Mouse (Mus musculus) spleen, postnatal 0 days (tissue): ENCODE measurements around the gene Bysl. TPM values are rescaled to one million over a fixed set of nuclear protein-coding genes. Genes with fewer than 3 reads are reported as not detected.

Experiments
- polyA plus RNA-seq: library from polyadenylated mRNA; unstranded; fragments of >200 nt; fragmentation: Nextera tagmentation; extraction: Ambion mirVana; gene quantifications from 2 replicates; pipeline ENCODE4 v1.2.1, GENCODE M21; 2015

Gene Bysl
- polyA plus RNA-seq, result 14.0 and 15.8 TPM in 2 replicates

DNA sequence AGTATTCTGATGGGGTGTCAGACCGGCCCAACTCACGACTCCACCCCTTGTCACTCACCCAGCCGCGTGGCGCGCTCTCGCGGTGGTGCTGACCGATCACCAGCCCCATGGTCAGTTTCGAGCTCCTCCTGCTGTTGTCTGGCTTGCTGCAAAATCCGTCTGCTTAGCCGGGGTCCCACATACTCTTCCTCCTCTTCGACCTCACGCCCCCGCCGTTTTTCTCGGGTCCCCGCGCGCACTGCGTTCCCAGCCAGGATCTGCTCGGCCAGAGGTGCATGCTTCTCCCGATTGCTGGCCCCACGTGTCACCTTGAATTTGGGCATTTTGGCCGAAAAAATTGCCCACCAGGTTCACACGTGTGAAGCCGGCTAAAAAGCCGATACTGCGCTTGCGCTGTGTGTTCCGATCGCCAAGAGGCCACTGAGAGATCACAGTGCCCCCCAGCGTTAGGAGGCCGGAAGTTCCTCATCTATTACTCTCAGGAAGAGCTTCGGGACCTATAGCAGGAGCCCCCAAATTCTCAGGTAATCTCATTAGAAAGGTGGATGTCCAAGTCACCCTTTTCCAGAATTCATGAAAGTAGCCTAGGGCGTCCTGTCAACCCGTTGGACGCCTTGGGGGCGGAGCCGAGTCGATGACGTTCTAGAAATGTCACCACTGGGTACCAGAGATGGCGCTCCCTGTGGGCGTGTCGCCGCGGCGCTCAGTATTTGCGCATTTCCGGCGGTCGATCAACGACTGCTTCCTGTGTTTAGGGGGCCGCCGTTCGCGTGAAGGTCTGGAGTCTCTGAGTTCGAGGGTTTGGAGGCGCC is at the start of gene Bysl, which contains the start of the genes Med20 and Gm20517:
TSS of gene Bysl (minus strand) at position 644 of the 812 bp plus-strand sequence.
TSS of gene Med20 (plus strand) at position 734 of the 812 bp plus-strand sequence.
TSS of gene Gm20517 (plus strand) at position 741 of the 812 bp plus-strand sequence.

DNA sequence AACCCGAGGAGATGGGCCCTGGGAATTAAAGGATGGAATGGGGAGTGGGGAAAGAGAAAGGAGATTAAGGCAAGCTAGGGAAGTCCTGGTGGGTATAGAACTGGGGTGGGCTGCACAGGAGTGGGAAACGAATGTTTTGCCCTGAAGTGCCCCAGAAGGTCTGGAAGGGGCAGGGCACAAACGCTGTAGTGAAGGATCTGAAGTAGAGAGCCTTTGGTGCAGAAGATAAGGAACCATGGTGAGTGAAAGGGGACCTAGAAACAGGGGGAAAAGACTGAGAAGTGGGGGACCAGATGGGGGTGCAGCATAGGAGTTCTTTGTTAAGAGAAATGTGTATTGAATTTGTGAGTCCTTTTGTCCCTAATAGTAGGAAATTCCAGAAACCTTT is 19.4 kb upstream of the Bysl start, which contains the start of gene Usp49:
TSS of gene Usp49 (plus strand) at position 13 of the 388 bp plus-strand sequence.

Other genes with a start within 250 kb of the Bysl start
- 52.1 and 52.7 TPM in 2 replicates for gene Mrps10, start 242.6 kb downstream of the Bysl start, polyA plus RNA-seq
- 0.23 and 0.30 TPM in 2 replicates for gene Guca1b, start 226.1 kb downstream of the Bysl start, polyA plus RNA-seq
- gene Guca1a, start 210.9 kb downstream of the Bysl start, polyA plus RNA-seq, result 2.3 and 3.3 TPM in 2 replicates
- gene AI661453, start 174.9 kb downstream of the Bysl start, polyA plus RNA-seq, result 0.37 and 0.50 TPM in 2 replicates
- gene 1700001C19Rik, start 174.1 kb downstream of the Bysl start, polyA plus RNA-seq, result 0.24 and 0.26 TPM in 2 replicates
- 17.2 TPM in 2 replicates for gene Taf8, start 109.2 kb downstream of the Bysl start, polyA plus RNA-seq
- 434 and 462 TPM in 2 replicates for gene Ccnd3, start 106.4 kb downstream of the Bysl start, polyA plus RNA-seq
- gene Med20, start 90 bp upstream of the Bysl start, polyA plus RNA-seq, result 26.4 and 29.3 TPM in 2 replicates
- 1.8 and 2.0 TPM in 2 replicates for gene Gm20517, start 97 bp upstream of the Bysl start, polyA plus RNA-seq
- gene Usp49, start 19.2 kb upstream of the Bysl start, polyA plus RNA-seq, result 5.6 and 5.7 TPM in 2 replicates
- gene Tomm6, start 76.9 kb upstream of the Bysl start, polyA plus RNA-seq, result 310 and 337 TPM in 2 replicates
- gene Frs3, start 77.5 kb upstream of the Bysl start, polyA plus RNA-seq, result 0.69 and 1.3 TPM in 2 replicates
- gene Gm21981, start 83.0 kb upstream of the Bysl start, polyA plus RNA-seq, result 0.10 TPM in 1 of 2 replicates, not detected in the other
- 0.46 TPM in 1 of 2 replicates, not detected in the other for gene Prickle4, start 83.2 kb upstream of the Bysl start, polyA plus RNA-seq
- 0.14 and 0.24 TPM in 2 replicates for gene Pgc, start 115.3 kb upstream of the Bysl start, polyA plus RNA-seq
- gene Tfeb, start 125.5 kb upstream of the Bysl start, polyA plus RNA-seq, result 8.1 and 12.8 TPM in 2 replicates
- gene Mdfi, start 223.2 kb upstream of the Bysl start, polyA plus RNA-seq, result 2.0 and 2.8 TPM in 2 replicates